Mouse (Mus musculus): Measurements from ENCODE around the gene Gm10570. TPM values are rescaled to one million over a fixed set of nuclear protein-coding genes. Genes with fewer than 3 reads are reported as not detected.

Gene Gm10570
- polyA plus RNA-seq, 2 experiments, result 0.08 TPM; not detected in 1

GRCm38 (mm10) chr4:130264131-130264530 lies 44.3 kb downstream of the Gm10570 start:
- Histone ChIP-seq H3K9ac (replicated peaks) (no peak overlapping the region), H3K4me2 (ENCODE audit: low read depth) (no peak overlapping the region), H3K4me1 (replicated peaks; ENCODE audit: control insufficient read depth in 2 of 2, insufficient read depth in 2 of 2, low read length in 1 of 2) (peaks cover 0 to 15% of the 10 kb centered on the region in 2 experiments; a peak in 3 of 4 replicates), H3K9me3 (ENCODE audit: control insufficient read depth, low read length) (no peaks in the 10 kb centered on the region), H3K27ac (no peak overlapping the region), H3K36me3 (replicated peaks; ENCODE audit: control insufficient read depth, insufficient read depth, low read depth) (no peaks in the 10 kb centered on the region), H3K4me3 (ENCODE audit: insufficient read depth in 1 of 2, low read depth in 2 of 2, low read length in 2 of 2) (no peak overlapping the region), H3K27me3 (ENCODE audit: control insufficient read depth, insufficient read depth, low read length) (peaks cover 8% of the 10 kb centered on the region)
- no peak for TF ChIP-seq EP300 (IDR thresholded peaks at IDR 0.05; ENCODE audit: low read depth)
- no peak for TF ChIP-seq CTCF (IDR thresholded peaks at IDR 0.05; ENCODE audit: low read depth)
- ATAC-seq (ENCODE audit: insufficient read depth) (no peak), DNase-seq (ENCODE audit: low read depth in 3 of 3, low spot score in 3 of 3) (no peak)
- WGBS (ENCODE audit: insufficient replicate concordance), result 32% methylated on average over 11 of the region's 11 CpGs

GRCm38 (mm10) chr4:130260406-130260805 lies 48.1 kb downstream of the Gm10570 start:
- no peaks in the 10 kb centered on the region for H3K36me3 ChIP-seq (replicated peaks; ENCODE audit: control insufficient read depth, insufficient read depth, low read depth)
- ATAC-seq (ENCODE audit: insufficient read depth) (no peak), DNase-seq (ENCODE audit: low read depth in 3 of 3, low spot score in 3 of 3) (no peak)
- no peak overlapping the region for H3K4me3 ChIP-seq (ENCODE audit: insufficient read depth in 1 of 2, low read depth in 2 of 2, low read length in 2 of 2)
- WGBS (ENCODE audit: insufficient replicate concordance), result 18% methylated on average over 5 of the region's 5 CpGs
- H3K9me3 ChIP-seq (ENCODE audit: control insufficient read depth, low read length), result no peaks in the 10 kb centered on the region
- peaks cover 8% of the 10 kb centered on the region for H3K27me3 ChIP-seq (ENCODE audit: control insufficient read depth, insufficient read depth, low read length)
- TF ChIP-seq CTCF (IDR thresholded peaks at IDR 0.05; ENCODE audit: low read depth) (peak; percentile 74), EP300 (IDR thresholded peaks at IDR 0.05; ENCODE audit: low read depth) (no peak)
- no peak overlapping the region for H3K4me2 ChIP-seq (ENCODE audit: low read depth)
- no peaks in the 10 kb centered on the region for H3K4me1 ChIP-seq (replicated peaks; ENCODE audit: control insufficient read depth in 2 of 2, insufficient read depth in 2 of 2, low read length in 1 of 2)
- H3K27ac ChIP-seq, result no peak overlapping the region
- no peak overlapping the region for H3K9ac ChIP-seq (replicated peaks)

Other genes starting within 250 kb of the Gm10570 start
- gene Pef1, start 206.1 kb downstream of the Gm10570 start, polyA plus RNA-seq (2012; rRNA removed), result 24.9 and 31.4 TPM in 2 replicates
- gene Pef1, start 206.1 kb downstream of the Gm10570 start, polyA plus RNA-seq (2014; fragmentation: Nextera tagmentation; extraction: Ambion mirVana), result 38.9 and 41.3 TPM in 2 replicates
- 0.04 TPM in 1 of 2 replicates, not detected in the other for gene Hcrtr1, start 169.3 kb downstream of the Gm10570 start, polyA plus RNA-seq (2012; rRNA removed)
- not detected in 2 replicates for gene Hcrtr1, start 169.3 kb downstream of the Gm10570 start, polyA plus RNA-seq (2014; fragmentation: Nextera tagmentation; extraction: Ambion mirVana)
- 24.4 and 27.0 TPM in 2 replicates for gene Tinagl1, start 133.6 kb downstream of the Gm10570 start, polyA plus RNA-seq (2012; rRNA removed)
- 18.2 and 20.7 TPM in 2 replicates for gene Tinagl1, start 133.6 kb downstream of the Gm10570 start, polyA plus RNA-seq (2014; fragmentation: Nextera tagmentation; extraction: Ambion mirVana)
- 0.01 TPM in 1 of 2 replicates, not detected in the other for gene Gm853, start 86.3 kb downstream of the Gm10570 start, polyA plus RNA-seq (2012; rRNA removed)
- not detected in 2 replicates for gene Gm853, start 86.3 kb downstream of the Gm10570 start, polyA plus RNA-seq (2014; fragmentation: Nextera tagmentation; extraction: Ambion mirVana)
- gene Serinc2, start 29.5 kb downstream of the Gm10570 start, polyA plus RNA-seq (2012; rRNA removed), result 0.45 and 0.48 TPM in 2 replicates
- 0.23 and 0.30 TPM in 2 replicates for gene Serinc2, start 29.5 kb downstream of the Gm10570 start, polyA plus RNA-seq (2014; fragmentation: Nextera tagmentation; extraction: Ambion mirVana)
- gene Fabp3, start 79 bp downstream of the Gm10570 start, polyA plus RNA-seq (2012; rRNA removed), result 0.15 and 0.61 TPM in 2 replicates
- gene Fabp3, start 79 bp downstream of the Gm10570 start, polyA plus RNA-seq (2014; fragmentation: Nextera tagmentation; extraction: Ambion mirVana), result 0.22 and 0.29 TPM in 2 replicates
- gene Zcchc17, start 51.3 kb upstream of the Gm10570 start, polyA plus RNA-seq (2012; rRNA removed), result 10.8 and 17.1 TPM in 2 replicates
- gene Zcchc17, start 51.3 kb upstream of the Gm10570 start, polyA plus RNA-seq (2014; fragmentation: Nextera tagmentation; extraction: Ambion mirVana), result 44.9 and 49.7 TPM in 2 replicates
- 39.8 and 50.3 TPM in 2 replicates for gene Snrnp40, start 51.5 kb upstream of the Gm10570 start, polyA plus RNA-seq (2012; rRNA removed)
- gene Snrnp40, start 51.5 kb upstream of the Gm10570 start, polyA plus RNA-seq (2014; fragmentation: Nextera tagmentation; extraction: Ambion mirVana), result 74.6 and 77.2 TPM in 2 replicates